Comparison of ENCODE assay signal across 7 mouse cellular contexts in genomic region chr7:46396231-46396927, GRCm38 (mm10). TPM values are rescaled to one million over a fixed set of nuclear protein-coding genes. Genes with fewer than 3 reads are reported as not detected.
DNase-seq lines count a peak whose midpoint lies in the region; ATAC-seq and TF ChIP-seq lines count a peak whose summit lies in the region.

Kcnc1 (plus strand) TSS chr7:46396497.

- peak within 1 kb of the TSS; percentile 86 for H3K4me2 ChIP-seq in embryonic facial prominence, embryonic 14.5 days (ENCODE audit: low read depth, low read length)
- peak within 1 kb of the TSS; percentile 94 for H3K4me2 ChIP-seq in heart, embryonic 13.5 days
- H3K4me2 ChIP-seq in kidney, embryonic 15.5 days = peak within 1 kb of the TSS; percentile 97
- H3K4me2 ChIP-seq in liver, embryonic 11.5 days = peak within 1 kb of the TSS; percentile 79
- H3K4me2 ChIP-seq in stomach, embryonic 14.5 days (replicated peaks; ENCODE audit: low read depth, low read length) = peak within 1 kb of the TSS; percentile 75

- 0% methylated on average over 11 of the region's 93 CpGs for WGBS in embryonic facial prominence, embryonic 14.5 days
- under 1% methylated on average over 82 of the region's 93 CpGs for WGBS in heart, embryonic 13.5 days
- under 1% methylated on average over 81 of the region's 93 CpGs for WGBS in kidney, embryonic 15.5 days
- under 1% methylated on average over 91 of the region's 93 CpGs for WGBS in liver, embryonic 11.5 days
- WGBS in stomach, embryonic 14.5 days = under 1% methylated on average over 77 of the region's 93 CpGs

- H3K36me3 ChIP-seq in embryonic facial prominence, embryonic 14.5 days (ENCODE audit: control insufficient read depth, insufficient read depth, low read length) = no peaks in the 10 kb centered on the region
- H3K36me3 ChIP-seq in heart, embryonic 13.5 days = no peaks in the 10 kb centered on the region
- no peaks in the 10 kb centered on the region for H3K36me3 ChIP-seq in kidney, embryonic 15.5 days
- H3K36me3 ChIP-seq in liver, embryonic 11.5 days (ENCODE audit: control insufficient read depth, insufficient read depth, low read length) = no peaks in the 10 kb centered on the region
- no peaks in the 10 kb centered on the region for H3K36me3 ChIP-seq in stomach, embryonic 14.5 days (ENCODE audit: control insufficient read depth, insufficient read depth, low read length)

- peak within 1 kb of the TSS; percentile 41 for H3K4me3 ChIP-seq in bone marrow macrophage, adult 2 months (ENCODE audit: insufficient read depth, low read length)
- H3K4me3 ChIP-seq in embryonic facial prominence, embryonic 14.5 days (ENCODE audit: low read depth, low read length) = peak within 1 kb of the TSS; percentile 47
- H3K4me3 ChIP-seq in heart, embryonic 13.5 days = peak within 1 kb of the TSS; percentile 56
- H3K4me3 ChIP-seq in kidney, embryonic 15.5 days (replicated peaks) = peak within 1 kb of the TSS; percentile 50
- peak within 1 kb of the TSS; percentile 49 for H3K4me3 ChIP-seq in liver, embryonic 11.5 days (ENCODE audit: low read depth, low read length)
- H3K4me3 ChIP-seq in stomach, embryonic 14.5 days (ENCODE audit: low read depth, low read length) = peak within 1 kb of the TSS; percentile 31

- H3K4me1 ChIP-seq in bone marrow macrophage, adult 2 months (ENCODE audit: control insufficient read depth, insufficient read depth, low read length) = no peaks in the 10 kb centered on the region
- H3K4me1 ChIP-seq in embryonic facial prominence, embryonic 14.5 days (ENCODE audit: control insufficient read depth, insufficient read depth, low read length) = peaks cover 5% of the 10 kb centered on the region; the same call in 1 of the 2 replicates
- H3K4me1 ChIP-seq in heart, embryonic 13.5 days = peaks cover 17% of the 10 kb centered on the region
- peaks cover 28% of the 10 kb centered on the region for H3K4me1 ChIP-seq in kidney, embryonic 15.5 days
- H3K4me1 ChIP-seq in liver, embryonic 11.5 days (replicated peaks; ENCODE audit: control insufficient read depth, insufficient read depth, low read length) = 0 out of 2 replicates have a peak, but pooled peaks cover 6% of the 10 kb centered on the region
- peaks cover 8% of the 10 kb centered on the region; the same call in 1 of the 2 replicates for H3K4me1 ChIP-seq in stomach, embryonic 14.5 days (ENCODE audit: control insufficient read depth, insufficient read depth, low read length)

- DNase-seq in embryonic facial prominence, embryonic 14.5 days (ENCODE audit: low spot score) = peak; percentile 85
- DNase-seq in liver, embryonic 11.5 days (ENCODE audit: low spot score) = peak; percentile 84
- peak; percentile 81 for DNase-seq in naive thymus-derived CD4-positive, alpha-beta T cell, adult 2 months (ENCODE audit: low read depth)

- no peak within 1 kb of the TSS for H3K27ac ChIP-seq in bone marrow macrophage, adult 2 months (ENCODE audit: insufficient read depth, low read depth, low read length)
- H3K27ac ChIP-seq in embryonic facial prominence, embryonic 14.5 days (replicated peaks; ENCODE audit: low read depth, low read length) = no peak within 1 kb of the TSS
- H3K27ac ChIP-seq in heart, embryonic 13.5 days (replicated peaks) = no peak within 1 kb of the TSS
- no peak within 1 kb of the TSS for H3K27ac ChIP-seq in kidney, embryonic 15.5 days
- no peak within 1 kb of the TSS for H3K27ac ChIP-seq in liver, embryonic 11.5 days (ENCODE audit: low read depth, low read length)
- no peak within 1 kb of the TSS for H3K27ac ChIP-seq in stomach, embryonic 14.5 days (ENCODE audit: low read length)

- H3K27me3 ChIP-seq in embryonic facial prominence, embryonic 14.5 days (replicated peaks; ENCODE audit: control insufficient read depth, insufficient read depth, low read length) = peaks cover 65% of the 10 kb centered on the region
- H3K27me3 ChIP-seq in heart, embryonic 13.5 days (replicated peaks) = peaks cover 84% of the 10 kb centered on the region
- H3K27me3 ChIP-seq in kidney, embryonic 15.5 days = peaks cover 87% of the 10 kb centered on the region
- peaks cover 68% of the 10 kb centered on the region for H3K27me3 ChIP-seq in liver, embryonic 11.5 days (replicated peaks; ENCODE audit: control insufficient read depth, insufficient read depth, low read length)
- H3K27me3 ChIP-seq in stomach, embryonic 14.5 days (ENCODE audit: control insufficient read depth, insufficient read depth, low read length) = peaks cover 47% of the 10 kb centered on the region

- no peaks in the 10 kb centered on the region for H3K9me3 ChIP-seq in embryonic facial prominence, embryonic 14.5 days (ENCODE audit: control insufficient read depth, low read length)
- no peaks in the 10 kb centered on the region for H3K9me3 ChIP-seq in heart, embryonic 13.5 days
- no peaks in the 10 kb centered on the region for H3K9me3 ChIP-seq in kidney, embryonic 15.5 days (replicated peaks)
- no peaks in the 10 kb centered on the region for H3K9me3 ChIP-seq in liver, embryonic 11.5 days (ENCODE audit: control insufficient read depth, low read length)
- no peaks in the 10 kb centered on the region for H3K9me3 ChIP-seq in stomach, embryonic 14.5 days (ENCODE audit: control insufficient read depth, low read depth, low read length)

- TF ChIP-seq CTCF in bone marrow macrophage, adult 2 months (IDR thresholded peaks at IDR 0.05; ENCODE audit: low read depth, low read length) = no peak

- no peak for TF ChIP-seq POLR2A in bone marrow macrophage, adult 2 months (IDR thresholded peaks at IDR 0.05; ENCODE audit: borderline replicate concordance, low read depth, low read length)

- ATAC-seq in embryonic facial prominence, embryonic 14.5 days (ENCODE audit: low read depth) = peak; percentile 84
- ATAC-seq in heart, embryonic 13.5 days (ENCODE audit: extremely low read depth, insufficient number of reproducible peaks, low FRiP score, low TSS enrichment) = peak; percentile 37; the same call in 1 of the 2 replicates
- peak; percentile 84 for ATAC-seq in kidney, embryonic 15.5 days (replicated peaks; ENCODE audit: low FRiP score)
- ATAC-seq in liver, embryonic 11.5 days (replicated peaks; ENCODE audit: low FRiP score) = peak; percentile 71
- peak; percentile 80 for ATAC-seq in stomach, embryonic 14.5 days (ENCODE audit: insufficient number of reproducible peaks, insufficient read depth, low FRiP score, low read depth)

- peak within 1 kb of the TSS; percentile 35; the same call in 1 of the 2 replicates for H3K9ac ChIP-seq in embryonic facial prominence, embryonic 14.5 days (ENCODE audit: low read depth, low read length)
- peak within 1 kb of the TSS; percentile 52; the same call in 1 of the 2 replicates for H3K9ac ChIP-seq in heart, embryonic 13.5 days
- no peak within 1 kb of the TSS for H3K9ac ChIP-seq in kidney, embryonic 15.5 days
- H3K9ac ChIP-seq in liver, embryonic 11.5 days (ENCODE audit: low read depth, low read length) = no peak within 1 kb of the TSS
- H3K9ac ChIP-seq in stomach, embryonic 14.5 days (replicated peaks; ENCODE audit: low read depth, low read length) = no peak within 1 kb of the TSS

RNA-seq across cellular contexts. Expression of gene Kcnc1, which starts in this region (rescaled TPM):
- polyA plus RNA-seq in bone marrow macrophage, adult 2 months (2012; ENCODE audit: insufficient read depth, insufficient read length, missing spikeins) = not detected in 2 replicates
- polyA plus RNA-seq in embryonic facial prominence, embryonic 14.5 days (2014; fragmentation: Nextera tagmentation; extraction: Ambion mirVana) = 0.69 and 1.1 TPM in 2 replicates
- 0.05 TPM in 1 of 2 replicates, not detected in the other for polyA plus RNA-seq in heart, embryonic 13.5 days (2015; fragmentation: Nextera tagmentation; extraction: Ambion mirVana)
- 0.06 and 0.10 TPM in 2 replicates for polyA plus RNA-seq in kidney, embryonic 15.5 days (2015; fragmentation: Nextera tagmentation; extraction: Ambion mirVana)
- polyA plus RNA-seq in liver, embryonic 11.5 days (2014; fragmentation: Nextera tagmentation; extraction: Ambion mirVana) = 0.25 and 0.32 TPM in 2 replicates
- 0.35 and 0.51 TPM in 2 replicates for polyA plus RNA-seq in stomach, embryonic 14.5 days (2014; fragmentation: Nextera tagmentation; extraction: Ambion mirVana)

Comparison
In these comparisons a context has a peak if more than half of its experiments do, and no peak if none do; other contexts are left out.
1. Peak in ATAC-seq, H3K4me3 ChIP-seq, H3K9ac ChIP-seq and H3K4me2 ChIP-seq in heart, embryonic 13.5 days; RNA of the gene not detected or under 1 TPM.
2. Peak in ATAC-seq, H3K4me3 ChIP-seq and H3K4me2 ChIP-seq in kidney, embryonic 15.5 days; RNA of the gene not detected or under 1 TPM.
3. Peak in DNase-seq, ATAC-seq, H3K4me3 ChIP-seq and H3K4me2 ChIP-seq in liver, embryonic 11.5 days; RNA of the gene not detected or under 1 TPM.
4. Peak in ATAC-seq, H3K4me3 ChIP-seq and H3K4me2 ChIP-seq in stomach, embryonic 14.5 days; RNA of the gene not detected or under 1 TPM.